Mouse (Mus musculus): ENCODE results near the gene Mob1b. TPM values are rescaled to one million over a fixed set of nuclear protein-coding genes. Genes with fewer than 3 reads are reported as not detected.
A peak's percentile ranks its signal among the peaks of the same experiment; 100 is the strongest.

The Mob1b gene
- 31.6 and 33.0 TPM in 2 replicates for polyA plus RNA-seq (2012)

DNA sequence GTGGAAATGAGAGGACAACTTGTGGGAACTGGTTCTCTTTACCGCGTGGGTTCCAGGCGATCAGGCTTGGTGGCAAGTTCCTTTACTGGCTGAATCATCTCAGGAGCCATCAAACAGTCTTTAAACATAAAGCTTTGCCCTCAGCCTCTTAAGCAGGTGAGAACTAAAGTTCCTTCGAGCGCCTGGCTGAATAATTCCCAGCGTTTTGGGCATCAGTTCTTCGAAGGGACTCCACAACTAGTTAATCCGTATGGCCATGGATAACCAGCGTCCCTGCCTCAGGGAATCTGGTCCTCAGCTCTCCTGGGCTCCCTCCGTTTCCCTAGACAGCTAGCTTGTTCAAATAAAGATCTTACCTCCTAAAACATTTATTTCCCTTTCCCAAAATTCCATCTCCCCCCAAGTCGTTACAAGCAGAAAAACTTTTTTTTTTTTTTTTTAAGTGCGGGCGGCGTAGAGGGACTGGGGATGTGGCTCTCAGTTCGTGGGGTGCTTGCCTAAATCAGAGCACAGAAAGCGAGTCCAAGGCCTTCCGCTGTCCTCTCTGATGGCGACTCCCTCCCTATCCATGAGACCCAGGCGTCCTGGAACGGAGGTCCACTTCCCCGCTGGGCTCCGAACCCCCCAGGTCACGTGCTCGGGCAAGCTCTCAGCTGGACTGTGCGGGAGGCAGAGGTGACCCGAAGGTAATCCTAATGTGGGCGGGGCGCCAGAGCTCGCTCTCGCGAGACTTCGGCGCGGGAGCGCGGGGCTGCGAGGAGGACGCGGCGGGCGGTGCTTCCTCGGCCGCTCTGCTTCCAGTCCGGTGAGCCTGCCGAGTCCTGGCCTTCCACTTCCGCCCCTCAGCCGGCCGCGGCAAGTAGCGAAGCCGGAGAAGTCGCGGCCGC lies at the start of gene Mob1b:
TSS of gene Mob1b (plus strand) at position 740 of the 887 bp plus-strand sequence.
- no peak for TF ChIP-seq GATA1 (IDR thresholded peaks at IDR 0.05; ENCODE audit: low read length)

DNA sequence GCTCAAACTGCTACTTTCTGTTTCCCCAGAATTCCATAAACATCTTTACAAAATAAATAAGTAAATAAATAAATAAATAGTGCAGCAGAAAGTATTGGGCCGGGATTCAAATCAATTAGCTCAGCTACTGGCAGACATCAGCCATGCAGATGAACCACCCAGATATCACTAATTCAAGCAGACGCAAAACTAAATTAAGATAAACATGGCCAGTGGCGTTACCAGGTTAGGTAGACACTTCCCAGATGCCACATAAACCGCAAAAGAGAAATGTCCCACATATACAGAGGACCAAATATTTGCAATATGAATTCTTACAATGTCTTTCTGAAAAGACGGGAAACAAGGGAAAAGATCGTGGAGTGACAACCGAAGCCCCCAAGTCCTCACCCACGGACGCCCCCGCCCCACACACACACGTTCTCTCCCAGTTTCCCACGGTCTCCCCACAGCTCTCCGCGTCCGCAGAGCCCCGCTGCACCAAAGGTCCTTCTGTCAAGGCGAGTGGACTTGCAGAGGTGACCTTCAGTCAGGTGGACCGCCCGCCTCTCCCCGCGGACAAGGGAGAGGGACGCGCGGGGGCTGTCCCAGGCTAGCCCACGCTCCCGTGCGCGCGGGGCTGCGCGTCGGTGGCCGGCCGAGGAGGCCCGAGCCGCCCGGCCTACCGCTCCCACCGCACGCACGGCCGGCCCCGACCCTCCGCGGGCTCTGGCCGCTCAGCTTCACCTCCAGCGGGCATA lies 45.8 kb upstream of the Mob1b start:
- peak; percentile 4 for TF ChIP-seq GATA1 (IDR thresholded peaks at IDR 0.05; ENCODE audit: low read length)

DNA sequence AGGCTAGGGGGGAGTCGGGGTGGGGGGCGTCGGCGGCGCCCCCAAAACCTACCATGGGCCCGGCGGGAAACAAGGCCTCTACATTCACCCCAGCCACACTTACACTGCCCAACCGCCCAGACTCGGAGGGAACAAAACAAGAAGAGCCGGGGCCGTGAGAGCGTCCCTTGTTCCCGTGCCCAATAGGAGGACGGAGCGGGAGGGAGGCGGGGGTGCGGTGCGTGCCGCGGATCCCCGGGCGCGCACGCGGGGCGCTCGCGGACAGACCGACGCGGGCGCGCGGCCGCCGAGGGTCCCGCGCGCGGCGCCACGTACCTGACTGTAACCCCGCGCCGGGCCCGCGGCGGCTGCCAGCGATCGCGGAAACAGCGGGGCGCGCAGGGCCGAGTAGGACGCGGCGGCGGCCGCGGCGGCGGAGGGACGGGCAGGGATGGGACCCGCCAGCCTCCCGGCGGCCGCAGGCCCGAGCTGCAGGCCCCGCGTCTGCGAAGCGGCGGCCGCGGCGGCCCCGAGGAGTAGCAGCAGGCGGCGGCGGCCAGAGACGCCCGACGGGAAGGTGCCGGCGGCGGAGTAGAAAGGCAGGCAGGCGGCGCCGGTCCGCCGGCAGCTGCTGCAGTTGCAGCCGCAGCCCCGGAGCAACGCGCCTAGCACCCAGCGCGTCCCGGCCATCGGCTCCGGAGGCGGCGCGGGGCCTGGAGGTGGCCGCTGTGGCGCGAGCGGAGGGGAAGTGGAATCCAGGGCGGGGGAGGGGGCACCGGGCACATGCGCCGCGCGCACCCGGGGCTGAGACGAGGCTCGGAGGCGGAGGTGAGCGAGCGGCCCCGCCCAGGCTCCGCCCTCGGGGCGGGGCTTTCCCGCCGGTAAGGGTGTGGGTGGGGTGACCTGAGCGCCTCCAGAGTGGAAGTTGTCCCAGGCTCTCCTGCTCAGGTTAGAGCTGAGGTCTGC lies 44.9 kb upstream of the Mob1b start, which contains the start of gene Grsf1:
TSS of gene Grsf1 (minus strand) at position 729 of the 945 bp plus-strand sequence.
- TF ChIP-seq GATA1 (IDR thresholded peaks at IDR 0.05; ENCODE audit: low read length), result no peak

DNA sequence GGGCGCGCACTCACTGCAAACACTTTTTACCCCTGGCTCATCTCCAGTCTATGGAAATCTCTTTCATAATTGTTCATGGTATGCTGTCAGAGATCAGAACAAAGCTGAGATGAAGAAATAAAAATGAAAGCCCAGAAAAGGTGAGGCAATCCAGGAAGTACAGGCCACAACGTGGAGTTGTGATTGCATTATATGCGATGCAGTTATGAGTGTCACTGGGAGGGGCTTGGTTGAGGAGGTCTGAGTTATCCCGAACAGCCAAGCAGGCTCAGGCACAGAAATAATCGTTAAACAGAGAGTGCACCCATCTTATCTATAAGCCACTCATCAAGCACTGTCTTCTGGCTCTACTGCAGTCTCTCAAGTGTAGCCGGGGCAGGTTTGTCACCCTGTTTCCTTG lies 41.7 kb upstream of the Mob1b start:
- no peak for TF ChIP-seq GATA1 (IDR thresholded peaks at IDR 0.05; ENCODE audit: low read length)

DNA sequence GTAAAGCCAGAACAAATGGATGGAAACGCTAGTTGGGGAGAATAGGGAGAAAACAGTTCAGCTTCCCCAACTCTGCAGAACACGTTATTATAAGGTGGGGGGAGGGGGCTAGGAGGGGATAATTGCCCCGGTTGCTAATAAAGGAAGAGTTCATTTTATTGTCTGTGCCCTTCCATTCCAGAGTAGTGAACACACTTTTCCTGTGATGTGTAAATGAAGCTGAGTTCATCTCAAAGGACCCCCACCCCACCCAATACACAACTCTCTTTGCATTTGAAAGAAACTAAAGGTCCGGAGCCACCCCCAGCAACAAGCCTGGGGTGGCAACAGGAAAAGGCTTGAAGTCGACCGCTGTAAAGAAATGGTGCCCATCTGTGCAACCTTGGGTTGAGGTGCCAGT lies 41.3 kb upstream of the Mob1b start:
- TF ChIP-seq GATA1 (IDR thresholded peaks at IDR 0.05; ENCODE audit: low read length), result no peak

DNA sequence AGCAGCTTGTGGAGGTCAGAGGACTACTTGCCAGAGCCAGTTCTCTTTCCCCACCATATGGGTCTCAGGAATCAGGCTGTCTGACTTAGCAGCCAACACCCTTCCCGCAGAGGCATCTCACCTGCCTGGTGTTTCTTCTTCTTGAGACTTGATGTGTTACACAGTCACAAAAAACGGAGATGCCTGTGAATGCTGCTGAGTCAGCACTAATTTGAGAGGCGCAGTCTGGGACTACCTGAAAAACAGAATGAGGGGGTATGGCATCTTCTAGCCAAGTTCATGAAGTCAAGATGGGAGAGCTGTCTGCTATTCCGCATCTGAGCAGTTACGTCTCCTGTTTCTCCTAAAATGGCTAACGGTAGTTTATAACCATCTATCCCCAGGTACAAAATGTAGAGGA lies 40.1 kb upstream of the Mob1b start:
- TF ChIP-seq GATA1 (IDR thresholded peaks at IDR 0.05; ENCODE audit: low read length), result no peak

DNA sequence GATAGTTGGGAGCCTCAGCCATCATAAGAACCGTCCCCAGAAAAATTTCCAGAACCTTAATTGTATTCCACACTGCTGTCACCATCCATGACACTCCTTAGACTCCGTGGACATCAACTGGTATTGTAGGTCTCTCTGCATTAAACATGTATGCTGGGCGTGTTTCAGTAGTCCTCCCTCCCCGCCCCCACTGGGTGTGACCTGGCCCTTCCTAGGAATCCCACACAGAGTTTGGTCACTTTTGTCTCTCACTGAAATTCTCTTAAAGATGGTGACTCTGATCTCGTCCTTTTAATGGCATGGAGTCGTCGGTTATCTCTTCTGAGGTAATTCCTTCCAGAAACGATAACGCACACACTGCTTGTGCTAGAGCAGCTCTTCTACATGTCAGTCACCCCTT lies 36.9 kb upstream of the Mob1b start:
- no peak for TF ChIP-seq GATA1 (IDR thresholded peaks at IDR 0.05; ENCODE audit: low read length)

DNA sequence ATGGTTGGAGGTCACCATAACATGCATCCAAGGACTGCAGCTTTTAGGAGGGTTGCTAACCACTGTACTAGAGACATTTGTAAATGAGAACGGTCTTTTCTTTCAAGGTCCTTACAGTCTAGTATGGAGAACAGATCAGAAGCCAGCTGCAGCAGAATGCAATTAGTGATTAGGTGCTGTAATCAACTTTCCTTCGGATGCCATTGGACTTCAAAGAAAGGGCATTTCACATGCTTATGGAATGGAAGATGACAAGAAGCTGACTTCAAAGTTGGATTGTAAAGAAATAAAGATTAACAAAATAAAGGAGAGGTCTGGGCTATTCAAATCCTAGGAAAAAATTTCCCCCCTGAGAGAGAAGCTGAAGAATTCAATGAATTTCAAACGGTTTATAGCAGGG lies 36.4 kb upstream of the Mob1b start:
- TF ChIP-seq GATA1 (IDR thresholded peaks at IDR 0.05; ENCODE audit: low read length), result no peak

DNA sequence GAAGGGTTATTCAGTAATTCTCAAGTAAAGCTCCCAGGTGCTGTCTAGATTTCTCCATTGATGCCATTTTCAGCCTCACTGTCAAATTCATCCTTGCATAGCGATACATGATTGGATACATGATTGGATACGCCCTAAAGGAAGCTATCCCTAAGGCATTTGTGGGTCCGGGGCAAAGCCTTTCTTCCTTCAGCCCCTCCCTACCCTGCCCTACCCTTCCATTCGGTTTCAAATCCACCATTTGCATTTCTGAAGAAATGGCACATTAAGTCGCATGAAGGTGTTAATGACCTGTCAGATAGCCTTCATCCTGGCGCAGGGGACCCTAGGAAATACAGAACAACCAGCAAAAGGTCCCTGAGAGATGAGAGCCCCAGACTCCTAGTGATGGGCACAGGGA lies 35.3 kb upstream of the Mob1b start:
- no peak for TF ChIP-seq GATA1 (IDR thresholded peaks at IDR 0.05; ENCODE audit: low read length)

DNA sequence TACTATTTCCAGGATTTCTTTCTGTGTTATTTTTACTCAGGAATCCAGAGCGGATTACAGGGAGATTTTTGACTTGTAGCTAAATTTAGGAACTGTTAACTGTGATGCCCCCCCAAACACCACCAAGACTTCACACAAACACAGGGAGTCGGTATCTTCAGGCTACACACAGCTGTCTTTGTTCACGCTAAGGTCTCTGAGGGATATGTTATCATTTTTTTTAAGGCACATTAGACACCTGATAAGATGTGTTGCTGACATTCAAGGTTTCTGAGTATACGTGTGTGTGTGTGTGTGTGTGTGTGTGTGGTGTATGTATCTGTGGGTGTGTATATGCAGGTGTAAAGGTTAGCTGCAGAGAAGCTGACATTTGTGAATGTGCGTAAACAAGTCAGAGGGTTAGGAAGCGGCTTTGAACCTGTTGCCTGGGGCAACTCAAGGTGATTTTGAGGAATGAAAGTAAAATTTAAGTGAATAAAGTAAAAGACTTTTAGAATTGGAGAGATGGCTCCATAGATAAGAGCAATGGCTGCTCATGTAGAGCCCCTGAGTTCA lies 34.8 kb upstream of the Mob1b start:
- TF ChIP-seq GATA1 (IDR thresholded peaks at IDR 0.05; ENCODE audit: low read length), result no peak

DNA sequence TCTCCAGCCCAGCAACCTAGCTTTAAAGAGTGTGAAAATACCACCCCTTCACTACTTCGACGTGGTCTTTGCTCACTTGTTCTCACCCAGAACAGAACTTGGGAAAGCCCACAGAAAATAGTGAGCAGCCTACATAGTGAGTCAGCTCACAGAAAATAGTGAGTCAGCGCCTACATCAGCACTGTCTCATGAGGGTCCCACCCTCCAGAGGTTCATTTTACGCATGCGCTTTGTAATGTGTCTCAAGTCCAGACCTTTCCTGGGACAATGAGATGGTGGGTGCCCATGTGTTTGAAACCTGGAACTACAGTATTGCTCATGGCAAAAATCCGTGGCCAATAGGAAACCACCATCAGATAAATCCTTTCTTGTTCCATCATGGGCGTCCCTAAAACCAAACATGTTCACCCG lies 32.7 kb upstream of the Mob1b start:
- TF ChIP-seq GATA1 (IDR thresholded peaks at IDR 0.05; ENCODE audit: low read length), result no peak

DNA sequence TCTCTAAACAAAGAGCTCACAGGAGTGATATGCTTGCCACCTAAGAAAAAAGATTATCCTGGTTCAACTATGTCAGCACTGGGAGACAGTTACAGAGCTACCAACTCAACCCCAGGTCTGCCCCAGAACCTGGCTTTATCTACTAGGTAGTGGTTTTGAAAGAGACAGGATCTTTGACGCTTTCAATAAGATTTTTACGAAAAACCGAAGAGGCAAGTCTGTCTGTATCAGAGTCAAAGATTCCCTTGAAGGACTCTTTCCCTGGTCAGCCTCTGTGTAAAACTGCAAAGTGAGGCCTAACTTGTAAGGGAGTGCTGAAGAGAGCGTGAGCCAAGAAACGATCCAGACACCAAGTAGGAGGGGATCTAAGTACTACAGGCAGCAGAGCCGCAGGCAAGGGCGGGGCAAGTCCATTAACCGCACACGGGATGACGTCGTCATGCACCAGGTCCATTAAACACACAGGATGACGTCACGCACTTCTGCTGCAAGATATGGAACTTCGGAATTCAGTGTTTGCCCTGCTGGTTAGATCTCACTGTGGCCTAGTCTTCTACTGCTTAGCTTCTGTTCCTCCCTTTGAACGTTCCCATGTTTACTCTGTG lies 32.0 kb upstream of the Mob1b start:
- no peak for TF ChIP-seq GATA1 (IDR thresholded peaks at IDR 0.05; ENCODE audit: low read length)

DNA sequence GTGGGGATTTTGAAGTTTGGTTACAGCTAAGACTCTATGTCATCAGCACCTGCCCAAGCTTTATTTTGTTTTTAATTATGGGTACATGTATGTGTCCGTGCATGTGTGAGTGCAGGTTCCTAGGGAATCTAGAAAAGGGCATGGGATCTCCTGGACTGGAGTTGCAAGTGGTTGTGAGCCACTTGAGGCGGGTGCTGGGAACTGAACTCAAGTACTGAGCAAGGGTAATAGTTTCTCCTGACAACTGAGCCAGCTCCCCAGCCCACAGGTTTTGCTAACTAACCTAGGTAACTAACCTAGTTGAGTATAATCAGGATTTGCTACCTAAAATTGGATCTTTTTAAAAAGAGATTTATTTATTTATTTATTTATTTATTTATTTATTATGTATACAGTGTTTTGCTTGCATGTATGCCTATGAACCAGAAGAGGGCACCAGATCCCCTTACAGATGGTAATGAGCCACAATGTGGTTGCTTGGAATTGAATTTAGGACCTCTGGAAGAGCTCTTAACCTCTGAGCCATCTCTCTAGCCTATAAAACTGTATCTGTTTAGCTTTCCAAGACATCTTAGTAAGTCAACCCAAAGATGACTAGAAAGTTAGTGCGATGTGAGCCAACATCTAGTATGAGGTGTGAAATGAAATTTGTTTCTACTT lies 31.2 kb upstream of the Mob1b start:
- TF ChIP-seq GATA1 (IDR thresholded peaks at IDR 0.05; ENCODE audit: low read length), result no peak

Data from G1E-ER4 (cell line).